Mouse (Mus musculus) embryo, embryonic 11.5 days (tissue): ENCODE data around the gene Efcab9.
A peak's percentile ranks its signal among the peaks of the same experiment; 100 is the strongest.
"Not testable (repeated sequence)": the region's sequence is repeated elsewhere in the genome, so short reads cannot be mapped to it uniquely, and the experiment has no call there.

Experiments
- DNase-seq: peaks from one replicate; pipeline ENCODE4 v3.0.0-alpha.2; 2012; ENCODE audit warnings: low read depth, low spot score

Gene Efcab9

GRCm38 (mm10) chr11:32538435-32538834, 6.6 kb upstream of the Efcab9 start:
- no peak for DNase-seq

- no peak for DNase-seq
Measured at GRCm38 (mm10) chr11:32536954-32537353, 5.1 kb upstream of the Efcab9 start.

GRCm38 (mm10) chr11:32535646-32536045, 3.8 kb upstream of the Efcab9 start:
- DNase-seq = no peak

GRCm38 (mm10) chr11:32534453-32535075, 2.7 kb upstream of the Efcab9 start:
- DNase-seq = no peak

- no peak for DNase-seq
Measured at GRCm38 (mm10) chr11:32533482-32534261, 1.8 kb upstream of the Efcab9 start.

- peak; percentile 71 for DNase-seq
Measured at GRCm38 (mm10) chr11:32532765-32533481, 1.0 kb upstream of the Efcab9 start, which contains the start of gene Stk10. Gene Stk10 (plus strand): TSS chr11:32533305.

GRCm38 (mm10) chr11:32530151-32530550, 1.7 kb downstream of the Efcab9 start:
- no peak for DNase-seq

GRCm38 (mm10) chr11:32527006-32527405, 4.9 kb downstream of the Efcab9 start:
- DNase-seq = no peak

- DNase-seq = no peak
Measured at GRCm38 (mm10) chr11:32524122-32524920, 7.6 kb downstream of the Efcab9 start.

- DNase-seq = no peak
Measured at GRCm38 (mm10) chr11:32521246-32521645, 10.6 kb downstream of the Efcab9 start.

GRCm38 (mm10) chr11:32519354-32519753, 12.5 kb downstream of the Efcab9 start:
- DNase-seq = no peak

- no peak for DNase-seq
Measured at GRCm38 (mm10) chr11:32518770-32519169, 13.1 kb downstream of the Efcab9 start.

GRCm38 (mm10) chr11:32516916-32517712, 14.8 kb downstream of the Efcab9 start:
- no peak for DNase-seq

- DNase-seq = no peak
Measured at GRCm38 (mm10) chr11:32516091-32516490, 15.8 kb downstream of the Efcab9 start.

- DNase-seq = not testable (repeated sequence)
Measured at GRCm38 (mm10) chr11:32514853-32515252, 17.0 kb downstream of the Efcab9 start.

GRCm38 (mm10) chr11:32510930-32511329, 21.0 kb downstream of the Efcab9 start:
- no peak for DNase-seq

GRCm38 (mm10) chr11:32505091-32505739, 26.7 kb downstream of the Efcab9 start:
- DNase-seq = no peak

- no peak for DNase-seq
Measured at GRCm38 (mm10) chr11:32503711-32504110, 28.2 kb downstream of the Efcab9 start.

GRCm38 (mm10) chr11:32499931-32500330, 31.9 kb downstream of the Efcab9 start:
- no peak for DNase-seq
